17 mouse cellular contexts compared by ENCODE assay signal in the genomic region with DNA sequence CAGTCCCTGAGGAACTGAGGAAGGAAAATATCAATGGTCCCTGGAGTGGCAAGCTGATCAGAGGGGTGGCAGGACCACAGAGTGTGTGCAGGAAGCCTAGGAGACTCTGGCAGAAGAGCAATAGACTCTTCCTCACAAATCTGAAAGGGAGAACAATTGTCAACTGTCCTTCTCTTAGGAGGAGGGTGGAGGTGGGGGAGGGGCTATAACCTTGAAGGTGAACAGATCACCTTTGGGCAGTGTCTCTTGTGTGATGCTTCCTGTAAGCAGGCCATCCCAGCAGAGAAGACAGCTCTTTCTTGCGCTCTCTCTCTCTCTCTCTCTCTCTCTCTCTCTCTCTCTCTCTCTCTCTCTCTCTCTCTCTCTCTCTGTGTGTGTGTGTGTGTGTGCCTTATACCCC. TPM values are rescaled to one million over a fixed set of nuclear protein-coding genes. Genes with fewer than 3 reads are reported as not detected.
DNase-seq lines count a peak whose midpoint lies in the region; ATAC-seq and TF ChIP-seq lines count a peak whose summit lies in the region.
"Had no signal": no experiment of that assay in that cellular context is flagged by ENCODE, and none has a peak within 500 bp of the region (broad histone marks: within the 10 kb centered on the region; RNA-seq: fewer than 3 reads in every experiment).

No protein-coding gene starts in this region.

- no peak overlapping the region for H3ac ChIP-seq in myocyte (ENCODE audit: control insufficient read depth, insufficient read length)

- no peak for DNase-seq in gastrocnemius, adult 2 months
- no peak for DNase-seq in gastrocnemius, adult 18-20 months (ENCODE audit: low spot score)
- DNase-seq in liver, adult 2 months (ENCODE audit: extremely low read depth, low read depth, low spot score), result no peak
- DNase-seq in liver, postnatal 0 days, result no peak
- DNase-seq in ZHBTc4 (ENCODE audit: low read depth, low spot score), result peak; percentile 54
- DNase-seq: adrenal gland, postnatal 36 days; embryo, embryonic 11 days; heart, postnatal 14 days; layer of hippocampus, postnatal 36 days; left cerebral cortex, postnatal 4 days; liver, embryonic 13.5 days; right cerebral cortex, postnatal 4 days; thymus, adult 18-20 months had no signal

- H3K27me3 ChIP-seq in liver, adult 2 months (ENCODE audit: control insufficient read depth, insufficient read depth, low read length), result no peaks in the 10 kb centered on the region
- H3K27me3 ChIP-seq in liver, postnatal 0 days (ENCODE audit: insufficient read depth, low read length), result peaks cover 75% of the 10 kb centered on the region
- H3K27me3 ChIP-seq in myocyte (ENCODE audit: control insufficient read depth, insufficient read depth, insufficient read length), result no peaks in the 10 kb centered on the region

- no peak for TF ChIP-seq EP300 in liver, postnatal 0 days (IDR thresholded peaks at IDR 0.05; ENCODE audit: low read depth)

- no peak overlapping the region for H3K4me3 ChIP-seq in gastrocnemius, adult 2 months
- no peak overlapping the region for H3K4me3 ChIP-seq in liver, adult 2 months (ENCODE audit: insufficient read depth, low read depth, low read length)
- no peak overlapping the region for H3K4me3 ChIP-seq in liver, postnatal 0 days (ENCODE audit: low read depth, low read length)
- no peak overlapping the region for H3K4me3 ChIP-seq in myocyte
- H3K4me3 ChIP-seq: intestine, embryonic 15.5 days; liver, embryonic 13.5 days had no signal

- peak overlapping the region; percentile 96 for H3K27ac ChIP-seq in gastrocnemius, adult 2 months
- peak overlapping the region; percentile 46 for H3K27ac ChIP-seq in liver, adult 2 months (replicated peaks; ENCODE audit: insufficient read depth, low read depth, low read length)
- H3K27ac ChIP-seq in liver, postnatal 0 days (ENCODE audit: low read depth), result no peak overlapping the region
- H3K27ac ChIP-seq: intestine, embryonic 15.5 days; liver, embryonic 13.5 days had no signal

- no peaks in the 10 kb centered on the region for H3K9me3 ChIP-seq in liver, postnatal 0 days (ENCODE audit: low read length)
- H3K9me3 ChIP-seq: intestine, embryonic 15.5 days; liver, embryonic 13.5 days had no signal

- ATAC-seq in liver, postnatal 0 days, result no peak
- ATAC-seq in erythroid progenitor cell, adult 5-6 weeks (replicated peaks; ENCODE audit: low FRiP score, poor library complexity, severe bottlenecking), result no peak
- ATAC-seq: intestine, embryonic 15.5 days had no signal

- intact Hi-C loops in gastrocnemius, adult 2 months (cut with DNase I), result no loop called here

- H3K4me1 ChIP-seq in liver, adult 2 months (ENCODE audit: control insufficient read depth, insufficient read depth, low read length), result peaks cover 39% of the 10 kb centered on the region
- peaks cover 7% of the 10 kb centered on the region for H3K4me1 ChIP-seq in liver, postnatal 0 days (ENCODE audit: insufficient read depth)

- peaks cover 19% of the 10 kb centered on the region for H3K79me2 ChIP-seq in liver, adult 2 months (ENCODE audit: control insufficient read depth, insufficient read depth, low read length)
- H3K79me2 ChIP-seq in myocyte (ENCODE audit: control insufficient read depth, insufficient read depth), result peaks cover 82% of the 10 kb centered on the region

- H3K9ac ChIP-seq in liver, adult 2 months (ENCODE audit: low read depth, low read length), result no peak overlapping the region
- H3K9ac ChIP-seq in liver, postnatal 0 days (replicated peaks), result no peak overlapping the region
- H3K9ac ChIP-seq: intestine, embryonic 15.5 days; liver, embryonic 13.5 days had no signal

- H3K36me3 ChIP-seq in liver, adult 2 months (ENCODE audit: control insufficient read depth, insufficient read depth, low read length), result no peaks in the 10 kb centered on the region
- no peaks in the 10 kb centered on the region for H3K36me3 ChIP-seq in liver, postnatal 0 days (replicated peaks; ENCODE audit: insufficient read depth, low read length)
- no peaks in the 10 kb centered on the region for H3K36me3 ChIP-seq in myocyte (ENCODE audit: control insufficient read depth, insufficient read depth)
- H3K36me3 ChIP-seq: intestine, embryonic 15.5 days; liver, embryonic 13.5 days had no signal

- 100% methylated on average over 1 of the region's 1 CpGs for WGBS in liver, adult 2 months
- WGBS in liver, postnatal 0 days (ENCODE audit: insufficient replicate concordance), result 43% methylated on average over 1 of the region's 1 CpGs

- no peak for TF ChIP-seq POLR2A in liver, adult 2 months (IDR thresholded peaks at IDR 0.05; ENCODE audit: extremely low read depth, insufficient read depth, low read length)
- no peak for TF ChIP-seq POLR2A in myocyte (IDR thresholded peaks at IDR 0.05; ENCODE audit: insufficient read length, low read depth)

- no peak overlapping the region for H3K4me2 ChIP-seq in liver, postnatal 0 days (ENCODE audit: low read depth, low read length)
- peak overlapping the region; percentile 81 for H3K4me2 ChIP-seq in myocyte (ENCODE audit: low read depth)
- H3K4me2 ChIP-seq: heart, embryonic 11.5 days; intestine, embryonic 15.5 days; liver, embryonic 13.5 days had no signal

- TF ChIP-seq CTCF in gastrocnemius, adult 2 months (IDR thresholded peaks at IDR 0.05), result no peak
- no peak for TF ChIP-seq CTCF in liver, adult 2 months (IDR thresholded peaks at IDR 0.05; ENCODE audit: low read depth, low read length)
- no peak for TF ChIP-seq CTCF in liver, postnatal 0 days (IDR thresholded peaks at IDR 0.05; ENCODE audit: low read depth)

TF ChIP-seq in myocyte, 11 proteins besides CTCF, POLR2A, EP300 and RAD21:
- TF ChIP-seq E2F4 (IDR thresholded peaks at IDR 0.05; ENCODE audit: insufficient read depth) (no peak), MYOG (IDR thresholded peaks at IDR 0.05; ENCODE audit: control insufficient read depth in 1 of 3, insufficient read depth in 1 of 3, insufficient read length in 2 of 3, low read depth in 2 of 3) (no peak), TCF3 (IDR thresholded peaks at IDR 0.05; ENCODE audit: insufficient read length, low read depth) (no peak), MYOD1 (IDR thresholded peaks at IDR 0.05; ENCODE audit: control insufficient read depth in 1 of 3, insufficient read length in 2 of 3, low read depth in 2 of 3) (no peak), CEBPB (IDR thresholded peaks at IDR 0.05; ENCODE audit: insufficient read depth, poor library complexity, severe bottlenecking) (no peak), REST (IDR thresholded peaks at IDR 0.05; ENCODE audit: insufficient read depth, insufficient read length) (no peak), USF1 (IDR thresholded peaks at IDR 0.05; ENCODE audit: low read depth) (no peak), SRF (IDR thresholded peaks at IDR 0.05; ENCODE audit: control insufficient read depth, insufficient read length, low read depth) (no peak), POLR2AphosphoS2 (IDR thresholded peaks at IDR 0.05; ENCODE audit: insufficient read length, low read depth) (no peak), MAX (IDR thresholded peaks at IDR 0.05; ENCODE audit: low read depth) (no peak)

RNA-seq across cellular contexts. Expression of a gene that starts 23.6 kb away (rescaled TPM):
- total RNA-seq in gastrocnemius, adult 2 months (2021), result 100 to 1,000 TPM; 465 to 558 TPM
- total RNA-seq in gastrocnemius, adult 18-20 months (2021), result 100 to 1,000 TPM; 481 to 528 TPM
- total RNA-seq in liver, adult 2 months (2014; rRNA removed), result 20.7 and 27.5 TPM in 2 replicates
- polyA plus RNA-seq in liver, adult 2 months (2012; rRNA removed), result 32.9 and 34.4 TPM in 2 replicates
- polyA plus RNA-seq in liver, postnatal 0 days (2015; fragmentation: Nextera tagmentation; extraction: Ambion mirVana), result 4.7 and 5.4 TPM in 2 replicates
- 65.7 TPM for polyA plus RNA-seq in myocyte (2012; fragmentation: generic; extraction: Trizol)
- 53.7 and 76.0 TPM in 2 replicates for total RNA-seq in erythroid progenitor cell, adult 5-6 weeks (2015; ENCODE audit: low replicate concordance)
- 33.6 and 36.8 TPM in 2 replicates for total RNA-seq in erythroid progenitor cell, adult 5-6 weeks (2017; ENCODE audit: low replicate concordance)

RNA-seq across cellular contexts. Expression of a gene that starts 46.1 kb away (rescaled TPM):
- 10 to 100 TPM; 10.2 to 14.3 TPM for total RNA-seq in gastrocnemius, adult 2 months (2021)
- total RNA-seq in gastrocnemius, adult 18-20 months (2021), result 10 to 100 TPM; 12.8 to 12.9 TPM
- total RNA-seq in liver, adult 2 months (2014; rRNA removed), result 0.94 and 1.8 TPM in 2 replicates
- polyA plus RNA-seq in liver, adult 2 months (2012; rRNA removed), result 2.0 and 2.6 TPM in 2 replicates
- 2.4 and 2.5 TPM in 2 replicates for polyA plus RNA-seq in liver, postnatal 0 days (2015; fragmentation: Nextera tagmentation; extraction: Ambion mirVana)
- 6.7 TPM for polyA plus RNA-seq in myocyte (2012; fragmentation: generic; extraction: Trizol)
- 2.5 and 3.8 TPM in 2 replicates for total RNA-seq in erythroid progenitor cell, adult 5-6 weeks (2015; ENCODE audit: low replicate concordance)
- 5.4 and 6.7 TPM in 2 replicates for total RNA-seq in erythroid progenitor cell, adult 5-6 weeks (2017; ENCODE audit: low replicate concordance)

RNA-seq across cellular contexts. Expression of a gene that starts 53.8 kb away (rescaled TPM):
- under 1 TPM; 0.36 to 0.78 TPM for total RNA-seq in gastrocnemius, adult 2 months (2021)
- under 1 TPM; 0.34 to 0.45 TPM for total RNA-seq in gastrocnemius, adult 18-20 months (2021)
- total RNA-seq in liver, adult 2 months (2014; rRNA removed), result not detected in 2 replicates
- polyA plus RNA-seq in liver, adult 2 months (2012; rRNA removed), result 0.19 TPM in 1 of 2 replicates, not detected in the other
- 4.8 and 6.3 TPM in 2 replicates for polyA plus RNA-seq in liver, postnatal 0 days (2015; fragmentation: Nextera tagmentation; extraction: Ambion mirVana)
- polyA plus RNA-seq in myocyte (2012; fragmentation: generic; extraction: Trizol), result 9.4 TPM
- total RNA-seq in erythroid progenitor cell, adult 5-6 weeks (2015; ENCODE audit: low replicate concordance), result 12.2 and 21.6 TPM in 2 replicates
- total RNA-seq in erythroid progenitor cell, adult 5-6 weeks (2017; ENCODE audit: low replicate concordance), result 1.1 and 13.2 TPM in 2 replicates
- total RNA-seq: layer of hippocampus, postnatal 36 days; left cerebral cortex, postnatal 4 days had no signal

RNA-seq across cellular contexts. Expression of a gene that starts 54.8 kb away (rescaled TPM):
- total RNA-seq in gastrocnemius, adult 2 months (2021), result 10 to 100 TPM; 16.2 to 30.4 TPM
- total RNA-seq in gastrocnemius, adult 18-20 months (2021), result 10 to 100 TPM; 22.9 to 24.2 TPM
- 26.7 and 28.1 TPM in 2 replicates for total RNA-seq in liver, adult 2 months (2014; rRNA removed)
- 29.8 and 34.2 TPM in 2 replicates for polyA plus RNA-seq in liver, adult 2 months (2012; rRNA removed)
- 31.9 and 34.9 TPM in 2 replicates for polyA plus RNA-seq in liver, postnatal 0 days (2015; fragmentation: Nextera tagmentation; extraction: Ambion mirVana)
- 21.8 TPM for polyA plus RNA-seq in myocyte (2012; fragmentation: generic; extraction: Trizol)
- 6.7 and 7.6 TPM in 2 replicates for total RNA-seq in erythroid progenitor cell, adult 5-6 weeks (2015; ENCODE audit: low replicate concordance)
- total RNA-seq in erythroid progenitor cell, adult 5-6 weeks (2017; ENCODE audit: low replicate concordance), result 11.3 and 16.4 TPM in 2 replicates

Comparison
In these comparisons a context has a peak if more than half of its experiments do, and no peak if none do; other contexts are left out.
1. RNA of a gene that starts 23.6 kb away (total RNA-seq): 465 to 558 TPM in gastrocnemius, adult 2 months and 481 to 528 TPM in gastrocnemius, adult 18-20 months; 33.6 to 76.0 TPM in erythroid progenitor cell, adult 5-6 weeks and 20.7 to 27.5 TPM in liver, adult 2 months; every median in the first group is over 4 times any median in the second.